Mouse (Mus musculus) intestine, embryonic 15.5 days (tissue): ENCODE measurements around the gene Kcnk16. TPM values are rescaled to one million over a fixed set of nuclear protein-coding genes. Genes with fewer than 3 reads are reported as not detected.
"Not testable (repeated sequence)": the region's sequence is repeated elsewhere in the genome, so short reads cannot be mapped to it uniquely, and the experiment has no call there.

Experiments used
- ATAC-seq: fragments of 200-750 bp; cut with Nextera tagmentation; 2 replicates; pipeline ENCODE4 v1.8.0; 2017; ENCODE audit warnings: moderate TSS enrichment, moderate library complexity
- H3K27ac ChIP-seq: fragments of 300-500 bp; sonication (generic); 2 replicates; pipeline ENCODE4 v1.5.1; 2015; ENCODE audit warnings: mild to moderate bottlenecking, inconsistent platforms
- H3K27me3 ChIP-seq: fragments of 300-500 bp; sonication (generic); replicated peaks from 2 replicates; pipeline ENCODE4 v1.6.1; 2015; ENCODE audit warnings: inconsistent platforms
- H3K36me3 ChIP-seq: fragments of 300-500 bp; sonication (generic); 2 replicates; pipeline ENCODE4 v1.6.1; 2015; ENCODE audit warnings: inconsistent platforms
- H3K4me1 ChIP-seq: fragments of 300-500 bp; sonication (generic); replicated peaks from 2 replicates; pipeline ENCODE4 v1.6.1; 2015; ENCODE audit warnings: inconsistent platforms
- H3K4me2 ChIP-seq: fragments of 300-500 bp; sonication (generic); replicated peaks from 2 replicates; pipeline ENCODE4 v1.6.1; 2015; ENCODE audit warnings: mild to moderate bottlenecking, inconsistent platforms
- H3K4me3 ChIP-seq: fragments of 300-500 bp; sonication (generic); replicated peaks from 2 replicates; pipeline ENCODE4 v1.5.1; 2015; ENCODE audit warnings: inconsistent platforms
- H3K9ac ChIP-seq: fragments of 300-500 bp; sonication (generic); 2 replicates; pipeline ENCODE4 v1.6.1; 2015; ENCODE audit warnings: inconsistent platforms
- H3K9me3 ChIP-seq: fragments of 300-500 bp; sonication (generic); 2 replicates; pipeline ENCODE4 v1.6.1; 2016; ENCODE audit warnings: inconsistent platforms
- WGBS: fragments of 180-500 bp; shearing (Covaris S2); methylation state at CpG from one replicate; pipeline ENCODE4 v1.1.7; 2015; 5-methylcytosine and 5-hydroxymethylcytosine counted together
- polyA plus RNA-seq: library from polyadenylated mRNA; unstranded; fragments of >200 nt; fragmentation: Nextera tagmentation; extraction: Ambion mirVana; gene quantifications from 2 replicates; pipeline ENCODE4 v1.2.1, GENCODE M21; 2015

Gene Kcnk16
- 6.0 and 11.0 TPM in 2 replicates for polyA plus RNA-seq

DNA sequence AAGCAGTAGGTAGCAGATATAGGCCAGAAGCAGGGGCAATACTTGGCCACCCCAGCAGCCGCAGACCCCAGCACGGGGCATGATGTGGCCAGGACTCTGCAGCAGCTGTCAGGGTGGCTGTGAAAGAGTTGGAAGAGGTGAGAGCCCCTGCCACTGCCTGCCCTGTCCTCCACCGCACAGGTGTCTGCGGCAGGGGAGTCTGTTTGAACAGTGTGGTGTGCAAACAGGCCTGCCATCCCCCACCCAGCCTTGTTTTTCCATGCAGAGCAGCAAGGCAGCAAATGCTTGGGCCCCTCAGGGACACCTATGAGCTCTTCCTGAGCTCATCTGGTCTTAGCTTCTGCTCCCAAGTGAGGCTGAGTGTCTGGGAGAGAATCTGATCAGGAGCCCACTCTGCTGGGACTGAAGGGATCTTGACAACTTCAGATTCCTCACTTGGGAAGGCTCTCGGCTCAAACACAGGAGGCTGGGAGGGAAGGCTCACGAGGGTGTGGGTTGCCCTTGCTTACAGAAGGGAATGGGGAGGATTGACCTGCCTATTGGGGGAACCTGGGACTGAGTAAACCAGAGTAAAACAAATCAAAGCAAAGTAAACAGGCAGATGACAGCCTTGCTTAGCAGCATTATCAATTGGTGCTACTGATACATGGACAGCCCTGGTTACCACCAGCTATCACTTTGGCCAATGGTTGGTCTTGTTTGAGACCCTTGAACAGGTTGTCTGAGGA lies at the start of gene Kcnk16:
TSS of gene Kcnk16 (minus strand) at position 118 of the 728 bp plus-strand sequence.
- no peak within 1 kb of the TSS for H3K27ac ChIP-seq

DNA sequence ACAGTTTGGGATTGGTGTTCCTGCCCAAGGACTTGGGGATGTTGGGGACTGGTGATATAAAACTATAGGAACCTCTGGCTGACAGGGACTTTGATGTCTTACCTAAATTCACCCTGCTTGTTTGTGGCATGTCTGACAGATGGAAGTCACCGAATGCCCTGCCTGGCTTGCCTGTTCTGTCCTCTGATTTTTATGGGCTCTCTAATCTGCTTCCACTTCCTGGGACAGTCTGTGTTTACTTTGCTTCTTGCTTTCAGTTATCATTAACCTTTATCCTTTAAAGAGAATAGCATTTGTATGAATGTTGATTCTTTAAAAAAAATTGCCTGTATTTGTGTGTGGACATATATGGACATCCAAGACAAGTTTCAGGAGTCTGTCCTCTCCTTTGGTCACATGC lies 46.1 kb upstream of the Kcnk16 start:
- peaks cover 5% of the 10 kb centered on the region; the same call in 1 of the 2 replicates for H3K36me3 ChIP-seq

More for the DNA sequence above, at the start of gene Kcnk16:
- H3K27me3 ChIP-seq, result no peaks in the 10 kb centered on the region
- no peaks in the 10 kb centered on the region for H3K4me1 ChIP-seq
- peak; percentile 78 for ATAC-seq
- H3K9ac ChIP-seq, result no peak within 1 kb of the TSS
- WGBS, result 45% methylated on average over 6 of the region's 6 CpGs
- H3K36me3 ChIP-seq, result no peaks in the 10 kb centered on the region
- H3K9me3 ChIP-seq, result no peaks in the 10 kb centered on the region
- no peak within 1 kb of the TSS for H3K4me3 ChIP-seq
- no peak within 1 kb of the TSS for H3K4me2 ChIP-seq

DNA sequence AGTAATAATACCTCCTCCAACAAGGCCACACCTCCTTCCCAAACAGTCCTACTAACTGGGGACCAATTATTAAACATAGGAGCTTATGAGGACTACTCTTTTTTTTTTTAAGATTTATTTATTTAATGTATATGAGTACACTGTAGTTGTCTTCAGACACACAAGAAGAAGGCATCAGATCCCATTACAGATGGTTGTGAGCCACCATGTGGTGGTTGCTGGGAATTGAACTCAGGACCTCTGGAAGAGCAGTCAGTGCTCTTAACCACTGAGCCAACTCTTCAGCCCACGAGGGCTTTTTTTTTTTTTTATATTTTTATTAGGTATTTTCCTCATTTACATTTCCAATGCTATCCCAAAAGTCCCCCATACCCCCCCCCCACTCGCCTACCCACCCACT lies 36.1 kb upstream of the Kcnk16 start:
- H3K27me3 ChIP-seq, ATAC-seq, H3K9ac ChIP-seq, H3K36me3 ChIP-seq, H3K4me3 ChIP-seq, H3K27ac ChIP-seq, H3K4me1 ChIP-seq, H3K4me2 ChIP-seq, H3K9me3 ChIP-seq: not testable (repeated sequence)
- 80% methylated on average over 2 of the region's 2 CpGs for WGBS

More for the DNA sequence above, 46.1 kb upstream of the Kcnk16 start:
- Histone ChIP-seq H3K4me2 (no peak overlapping the region), H3K4me1 (no peaks in the 10 kb centered on the region; the same call in 1 of the 2 replicates), H3K27ac (no peak overlapping the region), H3K27me3 (no peaks in the 10 kb centered on the region), H3K9ac (no peak overlapping the region), H3K4me3 (no peak overlapping the region), H3K9me3 (no peaks in the 10 kb centered on the region)
- WGBS, result 25% methylated on average over 1 of the region's 1 CpGs
- ATAC-seq, result peak; percentile 60; the same call in 1 of the 2 replicates

DNA sequence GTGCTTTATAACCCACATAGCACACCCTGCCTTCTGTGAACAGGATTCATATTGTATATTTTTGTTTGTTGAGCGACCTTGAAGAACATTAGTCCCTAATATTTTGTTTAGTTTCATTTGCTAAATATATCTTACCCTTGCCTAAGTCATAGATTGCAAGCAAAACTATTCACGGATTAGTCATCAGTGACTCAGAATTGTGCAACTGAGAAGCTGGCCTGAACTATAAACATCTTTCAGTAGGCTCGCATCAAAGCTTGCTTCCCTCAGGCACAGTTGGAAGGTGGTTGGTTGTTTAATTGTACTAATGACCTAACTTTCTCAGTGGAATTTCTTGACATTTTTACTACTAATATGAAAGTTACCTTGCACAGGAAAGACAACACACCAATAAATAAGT lies 29.1 kb upstream of the Kcnk16 start:
- H3K4me1 ChIP-seq, result no peaks in the 10 kb centered on the region
- WGBS, result 64% methylated on average over 3 of the region's 3 CpGs
- H3K9me3 ChIP-seq, result no peaks in the 10 kb centered on the region
- H3K27ac ChIP-seq, result no peak overlapping the region
- H3K9ac ChIP-seq, result no peak overlapping the region
- no peak overlapping the region for H3K4me2 ChIP-seq
- H3K4me3 ChIP-seq, result no peak overlapping the region
- no peaks in the 10 kb centered on the region for H3K36me3 ChIP-seq
- no peak for ATAC-seq
- no peaks in the 10 kb centered on the region for H3K27me3 ChIP-seq

DNA sequence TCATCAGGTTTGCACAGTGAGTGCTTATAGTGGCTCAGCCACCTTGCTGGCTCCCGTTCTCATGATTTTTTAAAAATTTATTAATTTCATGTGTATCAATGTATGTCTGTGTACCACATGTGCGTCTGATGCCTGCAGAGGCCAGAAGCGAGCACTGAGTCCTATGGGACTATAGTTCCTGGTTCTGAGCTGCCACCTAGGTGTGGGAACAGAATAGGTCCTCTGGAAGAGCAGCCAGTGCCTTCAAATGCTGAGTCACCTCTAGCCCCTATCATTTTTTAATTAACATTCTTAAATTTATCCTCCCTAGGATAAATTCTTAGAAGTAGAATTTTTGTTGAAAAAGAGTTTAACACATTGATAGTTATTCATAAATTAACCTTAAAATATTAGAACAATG lies 28.6 kb upstream of the Kcnk16 start:
- WGBS, result 87% methylated on average over 3 of the region's 3 CpGs
- H3K9ac ChIP-seq, result no peak overlapping the region
- H3K27ac ChIP-seq, result no peak overlapping the region
- no peak overlapping the region for H3K4me3 ChIP-seq
- H3K9me3 ChIP-seq, result no peaks in the 10 kb centered on the region
- no peaks in the 10 kb centered on the region for H3K27me3 ChIP-seq
- no peaks in the 10 kb centered on the region for H3K4me1 ChIP-seq
- no peak for ATAC-seq
- H3K36me3 ChIP-seq, result no peaks in the 10 kb centered on the region
- H3K4me2 ChIP-seq, result no peak overlapping the region

DNA sequence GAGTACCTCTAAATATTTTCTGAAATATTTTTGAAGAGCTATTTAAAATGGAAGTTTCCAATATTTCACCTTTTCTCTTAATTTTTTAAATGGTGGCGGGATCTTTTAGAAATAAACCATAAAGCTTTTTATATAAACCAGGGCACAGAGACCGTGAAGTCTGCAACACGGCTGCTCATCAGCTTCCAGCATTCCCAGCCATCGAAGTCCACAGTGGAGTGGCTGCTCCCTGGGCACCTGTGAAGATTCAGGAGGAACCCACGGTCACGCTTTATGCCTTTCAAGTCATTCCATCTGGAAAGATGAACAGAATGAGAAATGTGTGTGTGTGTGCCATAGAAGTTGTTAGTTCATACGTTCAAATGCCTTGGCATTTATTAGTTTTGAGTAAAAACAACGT lies 25.9 kb upstream of the Kcnk16 start:
- no peaks in the 10 kb centered on the region for H3K9me3 ChIP-seq
- peak overlapping the region; percentile 59 for H3K4me2 ChIP-seq
- H3K27ac ChIP-seq, result no peak overlapping the region
- no peaks in the 10 kb centered on the region for H3K4me1 ChIP-seq
- WGBS, result 34% methylated on average over 8 of the region's 8 CpGs
- no peaks in the 10 kb centered on the region for H3K36me3 ChIP-seq
- 0 out of 2 replicates have a peak, but pooled peaks have one; percentile 39 for ATAC-seq
- H3K9ac ChIP-seq, result peak overlapping the region; percentile 47
- H3K4me3 ChIP-seq, result peak overlapping the region; percentile 47
- no peaks in the 10 kb centered on the region for H3K27me3 ChIP-seq

DNA sequence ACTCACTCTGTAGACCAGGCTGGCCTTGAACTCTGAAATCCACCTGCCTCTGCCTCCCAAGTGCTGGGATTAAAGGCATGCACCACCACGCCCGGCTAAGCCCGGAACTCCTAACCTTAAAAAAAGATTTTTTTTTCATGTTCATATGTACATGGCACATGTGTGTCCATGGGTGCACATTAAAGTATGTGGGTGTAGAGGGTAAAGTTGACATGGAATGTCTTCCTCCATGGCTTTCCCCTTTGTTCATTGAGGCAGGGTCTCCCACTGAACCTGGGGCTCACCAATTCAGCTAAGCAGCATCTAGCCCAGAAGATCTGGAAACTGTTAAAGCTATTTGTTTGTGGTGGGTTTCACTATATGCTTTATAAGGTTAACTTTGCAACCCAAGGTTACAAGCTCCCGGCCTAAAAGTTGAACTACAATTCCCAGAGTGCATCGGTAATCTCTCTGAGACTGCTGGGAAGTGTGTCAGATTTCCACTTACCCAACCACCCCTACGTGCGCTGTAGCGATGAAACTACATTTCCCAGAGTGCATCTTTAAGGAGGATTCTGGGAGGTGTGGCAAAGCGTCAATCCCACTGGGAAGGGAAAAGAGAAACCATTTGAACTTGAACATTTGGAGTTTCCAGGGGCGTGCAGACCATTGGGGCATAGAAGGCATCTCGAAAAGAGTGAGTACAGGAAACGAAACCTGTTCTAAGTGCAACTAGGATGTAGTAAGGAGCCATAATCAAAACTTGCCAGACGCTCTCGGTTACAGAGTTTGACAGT lies 25.3 kb upstream of the Kcnk16 start, which contains the start of gene Nudt13:
TSS of gene Nudt13 (plus strand) at position 581 of the 776 bp plus-strand sequence.
- Histone ChIP-seq H3K36me3 (no peaks in the 10 kb centered on the region), H3K9me3 (no peaks in the 10 kb centered on the region), H3K27me3 (no peaks in the 10 kb centered on the region), H3K4me2 (peak within 1 kb of the TSS; percentile 59), H3K9ac (peak within 1 kb of the TSS; percentile 47), H3K4me3 (peak within 1 kb of the TSS; percentile 47), H3K27ac (no peak within 1 kb of the TSS), H3K4me1 (no peaks in the 10 kb centered on the region)
- ATAC-seq, result peak; percentile 98
- 21% methylated on average over 14 of the region's 14 CpGs for WGBS

DNA sequence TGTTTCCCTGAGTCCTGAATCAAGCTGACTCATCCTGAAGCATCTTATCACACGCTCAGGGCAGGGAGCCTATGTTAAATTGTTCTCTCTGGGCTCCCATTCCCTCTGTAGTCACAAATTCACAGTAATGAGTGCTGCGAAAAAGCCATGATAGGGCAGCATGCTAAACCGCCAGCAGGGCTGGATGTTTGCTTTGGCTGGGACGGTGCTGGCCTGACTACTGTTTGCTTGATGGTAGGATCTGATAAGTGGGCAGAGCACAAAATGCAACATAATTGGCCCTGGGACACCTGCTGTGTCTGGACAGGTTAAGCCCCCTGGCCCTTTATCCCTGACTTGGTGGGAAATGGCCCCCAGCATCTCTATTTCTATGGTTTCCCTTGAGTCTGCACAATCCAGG lies 22.4 kb upstream of the Kcnk16 start:
- H3K9me3 ChIP-seq, result no peaks in the 10 kb centered on the region
- H3K4me1 ChIP-seq, result no peaks in the 10 kb centered on the region
- H3K4me2 ChIP-seq, result no peak overlapping the region
- no peak for ATAC-seq
- no peaks in the 10 kb centered on the region for H3K27me3 ChIP-seq
- WGBS, result 52% methylated on average over 4 of the region's 4 CpGs
- H3K4me3 ChIP-seq, result no peak overlapping the region
- no peak overlapping the region for H3K27ac ChIP-seq
- no peaks in the 10 kb centered on the region for H3K36me3 ChIP-seq
- no peak overlapping the region for H3K9ac ChIP-seq

DNA sequence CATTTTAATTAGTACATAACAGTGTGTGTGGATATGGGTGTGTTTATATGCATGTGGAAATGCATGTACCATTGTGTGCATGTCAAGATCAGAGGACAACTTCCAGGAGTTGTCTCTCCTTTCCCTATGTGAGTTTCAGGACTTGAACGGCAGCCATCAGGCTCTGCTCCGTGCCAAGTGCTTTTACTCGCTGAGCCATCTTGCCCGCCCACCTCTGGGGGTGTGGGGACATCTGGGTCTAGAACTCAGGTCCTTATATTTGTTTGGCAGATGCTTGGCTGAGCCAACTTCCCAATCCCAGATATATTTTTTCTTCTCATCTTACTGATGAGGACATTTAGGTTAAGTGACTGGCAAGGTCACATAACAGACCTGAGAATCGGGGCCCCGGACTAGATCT lies 578 bp downstream of the Kcnk16 start:
- Histone ChIP-seq H3K4me1 (no peaks in the 10 kb centered on the region), H3K4me2 (no peak overlapping the region), H3K27me3 (no peaks in the 10 kb centered on the region), H3K27ac (no peak overlapping the region), H3K9me3 (no peaks in the 10 kb centered on the region), H3K36me3 (no peaks in the 10 kb centered on the region), H3K9ac (no peak overlapping the region), H3K4me3 (no peak overlapping the region)
- ATAC-seq, result no peak
- 68% methylated on average over 6 of the region's 6 CpGs for WGBS

DNA sequence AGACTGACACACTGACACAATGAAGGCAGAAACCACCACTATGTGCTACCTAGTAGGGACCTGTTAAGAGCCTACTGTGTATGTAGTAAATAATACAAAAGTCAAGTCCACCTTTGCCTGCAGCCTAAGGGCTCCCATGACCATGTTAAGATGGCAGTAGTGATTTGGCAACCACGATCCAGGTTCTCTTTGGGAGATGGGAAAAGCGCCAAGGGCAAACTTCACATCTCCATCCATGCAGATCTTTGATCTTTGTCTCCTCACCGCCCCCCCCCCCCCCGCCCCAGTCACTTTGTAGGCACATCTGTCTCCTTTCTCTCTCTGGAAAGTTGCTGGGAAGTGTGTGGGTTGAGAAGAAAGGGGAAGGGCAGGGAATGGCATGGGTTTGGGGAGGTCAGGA lies 6.7 kb downstream of the Kcnk16 start:
- H3K9me3 ChIP-seq, result no peaks in the 10 kb centered on the region
- no peak overlapping the region for H3K27ac ChIP-seq
- no peak for ATAC-seq
- H3K4me2 ChIP-seq, result no peak overlapping the region
- no peak overlapping the region for H3K4me3 ChIP-seq
- no peaks in the 10 kb centered on the region for H3K27me3 ChIP-seq
- no peaks in the 10 kb centered on the region for H3K4me1 ChIP-seq
- H3K9ac ChIP-seq, result no peak overlapping the region
- WGBS, result 62% methylated on average over 4 of the region's 4 CpGs
- no peaks in the 10 kb centered on the region for H3K36me3 ChIP-seq

DNA sequence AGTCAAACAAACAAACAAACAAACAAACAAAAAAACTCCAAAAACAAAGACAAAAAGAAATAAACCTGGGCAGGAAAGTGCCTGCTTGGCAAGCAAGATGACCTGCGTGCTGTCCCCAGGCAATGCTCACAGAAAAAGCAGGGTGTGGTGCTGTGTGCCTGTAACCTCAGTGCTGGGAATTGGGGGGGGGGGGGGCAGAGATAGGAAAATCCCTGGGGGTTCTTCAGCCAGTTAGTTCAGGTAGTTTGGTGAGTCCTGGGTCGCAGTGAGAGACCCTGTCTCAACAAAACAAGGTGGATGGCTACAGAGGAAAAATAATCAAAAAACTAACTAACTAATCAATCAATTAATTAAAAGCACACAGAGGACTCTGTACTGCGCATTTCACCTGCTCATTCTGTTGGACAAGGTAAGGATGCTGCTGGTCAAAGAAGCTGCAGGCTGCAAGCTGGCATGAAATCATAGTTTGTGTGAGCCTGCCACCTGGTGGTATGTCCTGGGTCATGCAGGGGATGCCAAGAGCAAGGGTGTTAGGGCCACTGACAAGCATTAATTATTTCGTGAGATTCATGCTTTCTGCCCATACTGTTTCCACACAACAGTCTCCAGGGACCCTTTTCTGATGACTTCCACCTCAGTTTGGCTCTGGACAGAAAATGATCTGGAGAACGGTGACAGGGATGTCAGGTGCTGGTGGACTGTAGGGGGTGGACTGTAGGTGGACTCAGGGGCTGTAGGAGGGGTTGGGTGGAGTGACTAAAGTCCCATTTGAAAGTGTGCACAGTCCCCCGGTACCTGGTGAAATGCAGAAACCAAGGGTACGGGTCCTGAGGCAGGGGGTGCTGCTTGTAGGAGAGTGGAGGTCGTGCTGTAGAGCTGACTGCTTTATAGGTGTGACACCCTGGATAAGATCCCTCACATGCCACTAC lies 10.6 kb downstream of the Kcnk16 start:
- ATAC-seq, result peak; percentile 84
- Histone ChIP-seq H3K4me3 (no peak overlapping the region), H3K27ac (no peak overlapping the region), H3K9me3 (no peaks in the 10 kb centered on the region), H3K9ac (no peak overlapping the region), H3K27me3 (no peaks in the 10 kb centered on the region), H3K4me1 (no peaks in the 10 kb centered on the region), H3K4me2 (no peak overlapping the region), H3K36me3 (no peaks in the 10 kb centered on the region)
- 49% methylated on average over 8 of the region's 8 CpGs for WGBS
